Mouse (Mus musculus) gastrocnemius, postnatal 10 days (tissue): ENCODE results near the gene Fabp2. TPM values are rescaled to one million over a fixed set of nuclear protein-coding genes. Genes with fewer than 3 reads are reported as not detected.

ENCODE experiments used
- DNase-seq: peaks from one replicate; pipeline ENCODE4 v3.0.0; 2021; ENCODE audit warnings: mixed read lengths
- long read RNA-seq, 2 experiments: library from polyadenylated mRNA; stranded (forward); transcript quantifications; one replicate each; pipeline ENCODE4 v2.0.0; 2021
- total RNA-seq, 2 experiments: library from RNA; stranded (reverse); gene quantifications; 2 replicates each; pipeline ENCODE4 v1.2.3; 2021

Fabp2 gene
- total RNA-seq = not detected
- long read RNA-seq, experiment 1 = 0 reads
- long read RNA-seq, experiment 2 = 0 reads

- no peak for DNase-seq
Measured at GRCm38 (mm10) chr3:122894772-122895171, at the start of gene Fabp2. Gene Fabp2, plus strand, starts transcription at chr3:122895072.

- no peak for DNase-seq
Measured at GRCm38 (mm10) chr3:122848410-122849034, 46.4 kb upstream of the Fabp2 start.

- DNase-seq = no peak
Measured at GRCm38 (mm10) chr3:122855149-122855548, 39.7 kb upstream of the Fabp2 start.

- DNase-seq = no peak
Measured at GRCm38 (mm10) chr3:122859829-122860228, 35.0 kb upstream of the Fabp2 start.

GRCm38 (mm10) chr3:122860573-122861498 is 34.0 kb upstream of the Fabp2 start:
- no peak for DNase-seq

- DNase-seq = no peak
Measured at GRCm38 (mm10) chr3:122865092-122865491, 29.8 kb upstream of the Fabp2 start.

GRCm38 (mm10) chr3:122868270-122868669 is 26.6 kb upstream of the Fabp2 start:
- DNase-seq = no peak

- DNase-seq = no peak
Measured at GRCm38 (mm10) chr3:122871596-122871995, 23.3 kb upstream of the Fabp2 start.

GRCm38 (mm10) chr3:122876870-122877269 is 18.0 kb upstream of the Fabp2 start:
- no peak for DNase-seq

GRCm38 (mm10) chr3:122877543-122877942 is 17.3 kb upstream of the Fabp2 start:
- DNase-seq = no peak

- no peak for DNase-seq
Measured at GRCm38 (mm10) chr3:122878705-122879315, 16.1 kb upstream of the Fabp2 start.

- DNase-seq = no peak
Measured at GRCm38 (mm10) chr3:122887505-122888301, 7.2 kb upstream of the Fabp2 start.

- DNase-seq = no peak
Measured at GRCm38 (mm10) chr3:122888371-122888819, 6.5 kb upstream of the Fabp2 start.

GRCm38 (mm10) chr3:122895189-122895731 is 388 bp downstream of the Fabp2 start:
- no peak for DNase-seq

- DNase-seq = no peak
Measured at GRCm38 (mm10) chr3:122898254-122898653, 3.4 kb downstream of the Fabp2 start.

- DNase-seq = peak; percentile 26
Measured at GRCm38 (mm10) chr3:122903746-122904433, 9.0 kb downstream of the Fabp2 start.

GRCm38 (mm10) chr3:122907841-122908240 is 13.0 kb downstream of the Fabp2 start:
- DNase-seq = no peak

- DNase-seq = no peak
Measured at GRCm38 (mm10) chr3:122915493-122915892, 20.6 kb downstream of the Fabp2 start.

- no peak for DNase-seq
Measured at GRCm38 (mm10) chr3:122916191-122916680, 21.4 kb downstream of the Fabp2 start.

- no peak for DNase-seq
Measured at GRCm38 (mm10) chr3:122918672-122919071, 23.8 kb downstream of the Fabp2 start.

GRCm38 (mm10) chr3:122919260-122919659 is 24.4 kb downstream of the Fabp2 start, which contains the start of gene Gm10959:
Gene Gm10959, minus strand, starts transcription at chr3:122919360.
- no peak for DNase-seq
